Mouse (Mus musculus) effector memory CD4-positive, alpha-beta T cell, adult 7 months (primary cell): ENCODE data around the gene Ahr. TPM values are rescaled to one million over a fixed set of nuclear protein-coding genes. Genes with fewer than 3 reads are reported as not detected.

Experiments used
- polyA plus RNA-seq: library from polyadenylated mRNA; unstranded; fragments of 100-300 nt; shearing (Covaris generic); gene quantifications from one replicate; pipeline ENCODE4 v1.2.1, GENCODE M21; 2017

The Ahr gene
- polyA plus RNA-seq = 2.4 TPM

DNA sequence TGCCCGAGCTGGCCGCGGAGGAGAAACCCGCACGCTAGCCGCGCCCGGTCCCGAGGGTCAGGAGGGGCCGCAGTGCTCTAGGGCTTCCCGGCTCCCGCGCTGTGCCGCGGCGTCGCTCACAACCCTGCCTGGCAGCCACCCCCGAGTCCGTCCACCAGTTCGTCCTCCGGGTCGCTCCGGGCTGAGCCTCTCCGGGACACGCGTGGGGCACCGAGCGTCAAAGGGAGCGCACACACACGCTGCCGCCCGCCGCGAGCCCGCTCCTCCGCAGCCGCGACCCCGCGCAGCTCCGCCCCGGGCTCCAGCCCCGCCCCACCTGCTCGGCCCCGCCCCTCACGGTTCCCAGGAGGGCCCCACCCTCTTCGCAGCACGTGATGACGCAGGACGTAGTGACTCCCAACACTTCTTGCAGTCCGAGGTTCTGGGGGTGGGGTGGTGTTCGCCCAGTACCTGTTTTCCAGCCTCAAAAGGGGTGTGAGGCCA is at the start of gene Ahr:
Gene Ahr (minus strand): TSS at position 285 of the 483 bp plus-strand sequence.

